Mouse (Mus musculus): ENCODE measurements around the gene Thap3.

DNA sequence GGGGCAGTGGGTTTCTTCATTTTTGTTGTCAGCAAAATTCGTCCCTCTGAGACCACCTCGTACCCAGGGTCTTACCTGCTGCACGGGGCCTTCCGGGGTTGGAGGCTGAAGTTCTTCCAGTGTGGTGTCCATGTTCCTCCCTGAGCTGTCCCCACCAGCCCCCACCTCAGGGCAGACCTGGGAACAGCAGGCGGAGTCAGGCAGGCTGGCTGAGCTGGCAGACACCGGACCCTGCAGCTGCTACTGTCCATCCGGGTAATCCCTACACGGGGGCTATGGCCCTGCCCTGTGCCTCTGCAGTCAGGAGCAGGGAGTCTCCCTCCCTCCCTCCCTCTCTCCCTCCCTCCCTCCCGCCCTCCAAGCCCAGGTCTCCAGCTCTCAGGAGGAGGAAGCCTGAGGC, 5.2 kb downstream of the Thap3 start:
- TF ChIP-seq GATA1 (IDR thresholded peaks at IDR 0.05; ENCODE audit: borderline replicate concordance, low read length) = no peak
- no peak for TF ChIP-seq CTCF (IDR thresholded peaks at IDR 0.05; ENCODE audit: low read depth, low read length)
